Mouse (Mus musculus) layer of hippocampus, postnatal 10 days (tissue): Measurements from ENCODE around the gene Dlx4. TPM values are rescaled to one million over a fixed set of nuclear protein-coding genes. Genes with fewer than 3 reads are reported as not detected.

Experiments
- DNase-seq, 2 experiments: peaks; one replicate each; pipeline ENCODE4 v3.0.0; 2021; ENCODE audit warnings: low spot score in 2 of 2
- total RNA-seq, 2 experiments: library from RNA; stranded (reverse); gene quantifications; 2 replicates each; pipeline ENCODE4 v1.2.3; 2021

The Dlx4 gene
- total RNA-seq, 2 experiments from 2014 or later = 0.23 TPM; not detected in 1

- DNase-seq = no peak
Measured at GRCm38 (mm10) chr11:95104266-95104665, 41.8 kb downstream of the Dlx4 start.

GRCm38 (mm10) chr11:95102161-95102904, 43.7 kb downstream of the Dlx4 start:
- no peak for DNase-seq

- no peak for DNase-seq
Measured at GRCm38 (mm10) chr11:95101071-95101788, 44.8 kb downstream of the Dlx4 start.

GRCm38 (mm10) chr11:95100393-95100792, 45.7 kb downstream of the Dlx4 start:
- DNase-seq = no peak

GRCm38 (mm10) chr11:95098346-95099095, 47.5 kb downstream of the Dlx4 start:
- DNase-seq = no peak

GRCm38 (mm10) chr11:95097889-95098288, 48.2 kb downstream of the Dlx4 start:
- DNase-seq = no peak

- DNase-seq = no peak
Measured at GRCm38 (mm10) chr11:95096608-95097373, 49.3 kb downstream of the Dlx4 start.

GRCm38 (mm10) chr11:95095596-95095995, 50.5 kb downstream of the Dlx4 start:
- DNase-seq = no peak

GRCm38 (mm10) chr11:95093077-95093476, 53.0 kb downstream of the Dlx4 start:
- no peak for DNase-seq

Other genes starting within 250 kb of the Dlx4 start
- 10 to 100 TPM; 60.6 to 66.1 TPM for gene Col1a1, start 210.0 kb downstream of the Dlx4 start, total RNA-seq
- gene Hils1, start 178.7 kb downstream of the Dlx4 start, total RNA-seq = not detected
- under 1 TPM; 0.66 to 0.78 TPM for gene Sgca, start 169.9 kb downstream of the Dlx4 start, total RNA-seq
- gene Ppp1r9b, start 155.2 kb downstream of the Dlx4 start, total RNA-seq = 100 to 1,000 TPM; 501 TPM
- gene Samd14, start 136.4 kb downstream of the Dlx4 start, total RNA-seq = 100 to 1,000 TPM; 107 TPM
- gene Pdk2, start 104.9 kb downstream of the Dlx4 start, total RNA-seq = 10 to 100 TPM; 48.9 to 49.7 TPM
- 10 to 100 TPM; 16.4 to 18.9 TPM for gene Itga3, start 69.5 kb downstream of the Dlx4 start, total RNA-seq
- gene Dlx3, start 26.1 kb downstream of the Dlx4 start, total RNA-seq = not detected
- gene Tac4, start 115.3 kb upstream of the Dlx4 start, total RNA-seq = not detected
- 10 to 100 TPM; 59.2 to 63.1 TPM for gene Kat7, start 164.0 kb upstream of the Dlx4 start, total RNA-seq
- 1 to 10 TPM; 5.8 to 6.5 TPM for gene Fam117a, start 190.8 kb upstream of the Dlx4 start, total RNA-seq
- gene Slc35b1, start 238.4 kb upstream of the Dlx4 start, total RNA-seq = 10 to 100 TPM; 75.0 to 81.6 TPM